Mouse (Mus musculus) kidney, postnatal 4 days (tissue): ENCODE measurements around the gene Gpatch2.

Experiments used
- DNase-seq, 2 experiments: peaks; one replicate each; pipeline ENCODE4 v3.0.0; 2021; ENCODE audit warnings: mixed read lengths in 2 of 2

Gpatch2 gene

GRCm38 (mm10) chr1:187250741-187251262, 35.5 kb downstream of the Gpatch2 start:
- DNase-seq, result no peak

GRCm38 (mm10) chr1:187258756-187259155, 43.4 kb downstream of the Gpatch2 start:
- DNase-seq, result no peak

GRCm38 (mm10) chr1:187267601-187268000, 52.3 kb downstream of the Gpatch2 start:
- no peak for DNase-seq

- DNase-seq, result no peak
Observed at GRCm38 (mm10) chr1:187270318-187271247, 55.3 kb downstream of the Gpatch2 start.

GRCm38 (mm10) chr1:187277324-187277723, 62.0 kb downstream of the Gpatch2 start:
- DNase-seq, result no peak

- DNase-seq, result no peak
Observed at GRCm38 (mm10) chr1:187278472-187278871, 63.2 kb downstream of the Gpatch2 start.

- no peak for DNase-seq
Observed at GRCm38 (mm10) chr1:187279776-187280175, 64.5 kb downstream of the Gpatch2 start.

GRCm38 (mm10) chr1:187282321-187282720, 67.0 kb downstream of the Gpatch2 start:
- no peak for DNase-seq

GRCm38 (mm10) chr1:187282804-187283203, 67.5 kb downstream of the Gpatch2 start:
- no peak for DNase-seq

GRCm38 (mm10) chr1:187285735-187286134, 70.4 kb downstream of the Gpatch2 start:
- peak in 1 of 2 experiments; percentile 37 for DNase-seq

GRCm38 (mm10) chr1:187286411-187286810, 71.1 kb downstream of the Gpatch2 start:
- DNase-seq, result no peak

GRCm38 (mm10) chr1:187286924-187287323, 71.6 kb downstream of the Gpatch2 start:
- DNase-seq, result no peak

GRCm38 (mm10) chr1:187290186-187290585, 74.9 kb downstream of the Gpatch2 start:
- no peak for DNase-seq

- DNase-seq, result peak in 1 of 2 experiments; percentile 32
Observed at GRCm38 (mm10) chr1:187291480-187292394, 76.4 kb downstream of the Gpatch2 start.

- no peak for DNase-seq
Observed at GRCm38 (mm10) chr1:187292395-187292749, 77.1 kb downstream of the Gpatch2 start.

- no peak for DNase-seq
Observed at GRCm38 (mm10) chr1:187293233-187293632, 77.9 kb downstream of the Gpatch2 start.

- no peak for DNase-seq
Observed at GRCm38 (mm10) chr1:187294522-187294921, 79.2 kb downstream of the Gpatch2 start.

- no peak for DNase-seq
Observed at GRCm38 (mm10) chr1:187295038-187295559, 79.8 kb downstream of the Gpatch2 start.

- DNase-seq, result no peak
Observed at GRCm38 (mm10) chr1:187295711-187296110, 80.4 kb downstream of the Gpatch2 start.

- no peak for DNase-seq
Observed at GRCm38 (mm10) chr1:187299236-187299635, 83.9 kb downstream of the Gpatch2 start.

GRCm38 (mm10) chr1:187300626-187301025, 85.3 kb downstream of the Gpatch2 start:
- DNase-seq, result peak; percentile 23 to 53

GRCm38 (mm10) chr1:187303221-187303620, 87.9 kb downstream of the Gpatch2 start:
- DNase-seq, result no peak

- DNase-seq, result no peak
Observed at GRCm38 (mm10) chr1:187307335-187307734, 92.0 kb downstream of the Gpatch2 start.
